Mouse (Mus musculus): ENCODE data around the gene Slc5a2. TPM values are rescaled to one million over a fixed set of nuclear protein-coding genes. Genes with fewer than 3 reads are reported as not detected.

Gene Slc5a2
- total and polyA plus RNA-seq, 2 experiments from 2014 or later: not detected

DNA sequence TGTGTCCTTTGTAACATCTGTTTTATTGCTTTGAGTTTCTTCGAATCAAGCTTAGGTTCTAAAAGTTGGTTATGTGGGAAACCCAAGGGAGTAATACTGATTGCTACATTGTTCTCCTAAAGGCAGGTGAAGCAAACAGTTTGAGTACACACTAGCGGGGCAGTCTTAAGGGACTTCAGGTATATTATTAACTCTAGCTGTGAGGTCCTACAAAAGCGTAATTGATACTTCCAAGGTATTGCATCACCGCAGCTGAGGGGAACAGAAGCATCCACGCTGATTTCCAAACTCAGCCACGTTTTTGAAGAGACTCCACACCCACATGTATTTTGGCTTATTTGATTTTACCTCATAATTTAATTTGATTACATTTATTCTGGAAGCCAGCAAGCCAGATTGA, 38.7 kb downstream of the Slc5a2 start:
- no peak overlapping the region for H3K27ac ChIP-seq (ENCODE audit: low read depth, low read length)
- H3K36me3 ChIP-seq (ENCODE audit: insufficient read depth, low read length): no peaks in the 10 kb centered on the region
- H3K4me1 ChIP-seq (ENCODE audit: insufficient read depth, low read length): no peaks in the 10 kb centered on the region
- no peak for TF ChIP-seq CTCF (IDR thresholded peaks at IDR 0.05)
- H3K4me2 ChIP-seq (ENCODE audit: low read depth, low read length, poor library complexity, severe bottlenecking): no peak overlapping the region
- DNase-seq (ENCODE audit: low spot score) (no peak), ATAC-seq (ENCODE audit: low FRiP score) (no peak)
- H3K4me3 ChIP-seq (ENCODE audit: low read depth, low read length): no peak overlapping the region
- H3K9me3 ChIP-seq (ENCODE audit: low read length): no peaks in the 10 kb centered on the region
- H3K9ac ChIP-seq (replicated peaks; ENCODE audit: low read length, poor library complexity, severe bottlenecking): no peak overlapping the region
- no peaks in the 10 kb centered on the region for H3K27me3 ChIP-seq (ENCODE audit: insufficient read depth, low read length)
- 86% methylated on average over 6 of the region's 6 CpGs for WGBS

GRCm38 (mm10) chr7:128304907-128305306, 39.5 kb downstream of the Slc5a2 start:
- TF ChIP-seq CTCF (IDR thresholded peaks at IDR 0.05): peak; percentile 82
- 3% methylated on average over 5 of the region's 5 CpGs for WGBS

DNA sequence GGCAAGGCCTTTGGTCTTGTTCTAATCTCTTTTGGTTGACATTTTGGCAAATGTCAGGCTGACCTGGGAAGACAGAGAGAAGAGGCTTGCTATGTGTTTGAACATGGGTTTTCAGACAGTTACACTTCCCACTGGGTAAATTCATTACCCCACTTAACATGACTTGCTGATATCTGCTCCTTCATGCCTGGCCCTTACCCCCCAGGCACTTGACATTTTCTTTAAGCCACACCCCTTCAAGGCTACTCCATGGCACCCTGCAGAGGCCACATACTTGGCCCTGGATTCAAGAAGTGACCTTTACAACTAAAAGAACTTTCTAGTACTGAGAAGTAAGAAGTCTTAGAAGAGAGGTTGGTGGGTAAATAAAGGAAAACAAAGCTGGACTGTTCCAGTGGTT, 42.4 kb downstream of the Slc5a2 start:
- no peak for TF ChIP-seq CTCF (IDR thresholded peaks at IDR 0.05)
- Histone ChIP-seq H3K9ac (replicated peaks; ENCODE audit: low read length, poor library complexity, severe bottlenecking) (no peak overlapping the region), H3K4me3 (ENCODE audit: low read depth, low read length) (no peak overlapping the region), H3K9me3 (ENCODE audit: low read length) (no peaks in the 10 kb centered on the region), H3K27me3 (ENCODE audit: insufficient read depth, low read length) (no peaks in the 10 kb centered on the region), H3K4me2 (ENCODE audit: low read depth, low read length, poor library complexity, severe bottlenecking) (no peak overlapping the region), H3K27ac (ENCODE audit: low read depth, low read length) (no peak overlapping the region), H3K36me3 (ENCODE audit: insufficient read depth, low read length) (no peaks in the 10 kb centered on the region), H3K4me1 (ENCODE audit: insufficient read depth, low read length) (no peaks in the 10 kb centered on the region)
- DNase-seq (ENCODE audit: low spot score): no peak
- ATAC-seq (ENCODE audit: low FRiP score): no peak

More at GRCm38 (mm10) chr7:128304907-128305306, 39.5 kb downstream of the Slc5a2 start:
- 0 out of 2 replicates have a peak, but pooled peaks have one; percentile 69 for ATAC-seq (ENCODE audit: low FRiP score)
- Histone ChIP-seq H3K4me3 (ENCODE audit: low read depth, low read length) (no peak overlapping the region), H3K9ac (replicated peaks; ENCODE audit: low read length, poor library complexity, severe bottlenecking) (no peak overlapping the region), H3K4me2 (ENCODE audit: low read depth, low read length, poor library complexity, severe bottlenecking) (no peak overlapping the region), H3K27ac (ENCODE audit: low read depth, low read length) (no peak overlapping the region), H3K36me3 (ENCODE audit: insufficient read depth, low read length) (no peaks in the 10 kb centered on the region), H3K27me3 (ENCODE audit: insufficient read depth, low read length) (no peaks in the 10 kb centered on the region), H3K9me3 (ENCODE audit: low read length) (no peaks in the 10 kb centered on the region), H3K4me1 (ENCODE audit: insufficient read depth, low read length) (no peaks in the 10 kb centered on the region)
- peak; percentile 90 for DNase-seq (ENCODE audit: low spot score)

GRCm38 (mm10) chr7:128309216-128309615, 43.8 kb downstream of the Slc5a2 start:
- 81% methylated on average over 3 of the region's 3 CpGs for WGBS
- Histone ChIP-seq H3K36me3 (ENCODE audit: insufficient read depth, low read length) (no peaks in the 10 kb centered on the region), H3K27me3 (ENCODE audit: insufficient read depth, low read length) (no peaks in the 10 kb centered on the region), H3K9ac (replicated peaks; ENCODE audit: low read length, poor library complexity, severe bottlenecking) (no peak overlapping the region), H3K4me3 (ENCODE audit: low read depth, low read length) (no peak overlapping the region), H3K4me1 (ENCODE audit: insufficient read depth, low read length) (no peaks in the 10 kb centered on the region), H3K27ac (ENCODE audit: low read depth, low read length) (no peak overlapping the region), H3K9me3 (ENCODE audit: low read length) (no peaks in the 10 kb centered on the region), H3K4me2 (ENCODE audit: low read depth, low read length, poor library complexity, severe bottlenecking) (no peak overlapping the region)
- ATAC-seq (ENCODE audit: low FRiP score): no peak
- DNase-seq (ENCODE audit: low spot score): no peak
- TF ChIP-seq CTCF (IDR thresholded peaks at IDR 0.05): no peak

DNA sequence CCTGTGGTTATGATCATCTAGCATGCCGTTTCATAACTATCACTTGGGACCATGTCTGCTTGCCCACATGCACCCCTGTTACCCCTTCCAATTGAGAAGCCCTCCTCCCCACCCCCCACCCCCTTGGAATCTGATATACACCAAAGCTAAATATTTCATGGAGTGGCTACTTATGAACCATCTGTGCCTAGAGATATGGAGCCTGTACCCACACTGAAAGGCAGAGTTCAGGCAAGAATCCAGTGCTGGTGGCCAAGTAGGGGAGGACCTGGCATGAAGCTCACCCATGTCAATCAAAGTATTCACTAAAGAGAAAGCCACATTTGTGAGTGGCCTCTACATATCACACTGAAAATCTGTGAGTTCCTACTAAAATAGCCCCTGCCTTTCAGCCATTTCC, 44.3 kb downstream of the Slc5a2 start:
- Histone ChIP-seq H3K9ac (replicated peaks; ENCODE audit: low read length, poor library complexity, severe bottlenecking) (no peak overlapping the region), H3K36me3 (ENCODE audit: insufficient read depth, low read length) (no peaks in the 10 kb centered on the region), H3K4me2 (ENCODE audit: low read depth, low read length, poor library complexity, severe bottlenecking) (no peak overlapping the region), H3K4me3 (ENCODE audit: low read depth, low read length) (no peak overlapping the region), H3K9me3 (ENCODE audit: low read length) (no peaks in the 10 kb centered on the region), H3K27me3 (ENCODE audit: insufficient read depth, low read length) (no peaks in the 10 kb centered on the region), H3K27ac (ENCODE audit: low read depth, low read length) (no peak overlapping the region), H3K4me1 (ENCODE audit: insufficient read depth, low read length) (no peaks in the 10 kb centered on the region)
- TF ChIP-seq CTCF (IDR thresholded peaks at IDR 0.05): no peak
- DNase-seq (ENCODE audit: low spot score) (no peak), ATAC-seq (ENCODE audit: low FRiP score) (no peak)
- 86% methylated on average over 1 of the region's 1 CpGs for WGBS

GRCm38 (mm10) chr7:128310229-128310688, 44.8 kb downstream of the Slc5a2 start:
- no peaks in the 10 kb centered on the region for H3K36me3 ChIP-seq (ENCODE audit: insufficient read depth, low read length)
- TF ChIP-seq CTCF (IDR thresholded peaks at IDR 0.05): no peak
- H3K4me2 ChIP-seq (ENCODE audit: low read depth, low read length, poor library complexity, severe bottlenecking): no peak overlapping the region
- WGBS: 73% methylated on average over 8 of the region's 8 CpGs
- H3K9me3 ChIP-seq (ENCODE audit: low read length): no peaks in the 10 kb centered on the region
- H3K4me1 ChIP-seq (ENCODE audit: insufficient read depth, low read length): no peaks in the 10 kb centered on the region
- no peak for ATAC-seq (ENCODE audit: low FRiP score)
- no peak overlapping the region for H3K9ac ChIP-seq (replicated peaks; ENCODE audit: low read length, poor library complexity, severe bottlenecking)
- H3K27ac ChIP-seq (ENCODE audit: low read depth, low read length): no peak overlapping the region
- DNase-seq (ENCODE audit: low spot score): no peak
- no peak overlapping the region for H3K4me3 ChIP-seq (ENCODE audit: low read depth, low read length)
- no peaks in the 10 kb centered on the region for H3K27me3 ChIP-seq (ENCODE audit: insufficient read depth, low read length)
